Mouse (Mus musculus) erythroblast, adult 5-6 weeks (primary cell): ENCODE measurements around the gene Ccdc158. TPM values are rescaled to one million over a fixed set of nuclear protein-coding genes. Genes with fewer than 3 reads are reported as not detected.

Experiments used
- ATAC-seq: replicated peaks from 2 replicates; pipeline ENCODE4 v1.8.0; 2016; ENCODE audit warnings: moderate number of reproducible peaks, mild to moderate bottlenecking, moderate TSS enrichment, inconsistent platforms; ENCODE audit not compliant: poor library complexity, low FRiP score, severe bottlenecking
- total RNA-seq, 2 experiments: library from RNA; stranded (forward) in 1 of 2; stranded (reverse) in 1 of 2; fragments of 150-400 nt in 1 of 2; fragments of 200-764, 138-1000 nt in 1 of 2; gene quantifications; 2 replicates each; pipeline versions ENCODE4 v1.2.3 to v1.2.4; 2015 to 2017; ENCODE audit warnings: low replicate concordance in 2 of 2

Ccdc158 gene
- total RNA-seq, 2 experiments from 2014 or later = 0.77 TPM; not detected in 1

- no peak for ATAC-seq
Observed at GRCm38 (mm10) chr5:92607492-92608229, 67.4 kb downstream of the Ccdc158 start.

GRCm38 (mm10) chr5:92604452-92605247 is 70.4 kb downstream of the Ccdc158 start:
- no peak for ATAC-seq

- ATAC-seq = no peak
Observed at GRCm38 (mm10) chr5:92602691-92603690, 72.1 kb downstream of the Ccdc158 start, which contains the start of gene Stbd1. Stbd1 (plus strand) TSS chr5:92603041.

GRCm38 (mm10) chr5:92599030-92599429 is 76.0 kb downstream of the Ccdc158 start:
- ATAC-seq = no peak

GRCm38 (mm10) chr5:92596865-92597264 is 78.2 kb downstream of the Ccdc158 start:
- ATAC-seq = no peak

GRCm38 (mm10) chr5:92595026-92595425 is 80.0 kb downstream of the Ccdc158 start:
- no peak for ATAC-seq

- ATAC-seq = no peak
Observed at GRCm38 (mm10) chr5:92585932-92586331, 89.1 kb downstream of the Ccdc158 start.

- no peak for ATAC-seq
Observed at GRCm38 (mm10) chr5:92579559-92579958, 95.5 kb downstream of the Ccdc158 start.

- no peak for ATAC-seq
Observed at GRCm38 (mm10) chr5:92571232-92571631, 103.8 kb downstream of the Ccdc158 start.

GRCm38 (mm10) chr5:92562002-92562401 is 113.1 kb downstream of the Ccdc158 start:
- ATAC-seq = no peak

GRCm38 (mm10) chr5:92560201-92560600 is 114.9 kb downstream of the Ccdc158 start:
- ATAC-seq = no peak

Other genes starting within 250 kb of the Ccdc158 start
- 27.3 and 28.4 TPM in 2 replicates for gene Nup54, start 240.1 kb downstream of the Ccdc158 start, total RNA-seq (2015; ENCODE audit: low replicate concordance)
- gene Nup54, start 240.1 kb downstream of the Ccdc158 start, total RNA-seq (2017; ENCODE audit: low replicate concordance) = 16.9 and 35.0 TPM in 2 replicates
- gene Scarb2, start 168.4 kb downstream of the Ccdc158 start, total RNA-seq (2015; ENCODE audit: low replicate concordance) = 7.9 and 10.7 TPM in 2 replicates
- 12.0 and 15.9 TPM in 2 replicates for gene Scarb2, start 168.4 kb downstream of the Ccdc158 start, total RNA-seq (2017; ENCODE audit: low replicate concordance)
- not detected in 2 replicates for gene Fam47e, start 120.2 kb downstream of the Ccdc158 start, total RNA-seq (2015; ENCODE audit: low replicate concordance)
- gene Fam47e, start 120.2 kb downstream of the Ccdc158 start, total RNA-seq (2017; ENCODE audit: low replicate concordance) = not detected in 2 replicates
- not detected in 2 replicates for gene Stbd1, start 72.2 kb downstream of the Ccdc158 start, total RNA-seq (2015; ENCODE audit: low replicate concordance)
- gene Stbd1, start 72.2 kb downstream of the Ccdc158 start, total RNA-seq (2017; ENCODE audit: low replicate concordance) = 2.0 TPM in 1 of 2 replicates, not detected in the other
- 0.96 TPM in 1 of 2 replicates, not detected in the other for gene Shroom3, start 8.2 kb upstream of the Ccdc158 start, total RNA-seq (2015; ENCODE audit: low replicate concordance)
- gene Shroom3, start 8.2 kb upstream of the Ccdc158 start, total RNA-seq (2017; ENCODE audit: low replicate concordance) = not detected in 2 replicates